Mouse (Mus musculus) liver, embryonic 13.5 days (tissue): ENCODE measurements around the gene Usp11. TPM values are rescaled to one million over a fixed set of nuclear protein-coding genes. Genes with fewer than 3 reads are reported as not detected.

Experiments used
- ATAC-seq: fragments of 200-750 bp; cut with Nextera tagmentation; 2 replicates; pipeline ENCODE4 v1.8.0; 2017; ENCODE audit warnings: low read depth, mild to moderate bottlenecking, moderate number of reproducible peaks, moderate library complexity
- DNase-seq: peaks from one replicate; pipeline ENCODE4 v3.0.0; 2022
- H3K27ac ChIP-seq: fragments of 300-500 bp; sonication (generic); 2 replicates; pipeline ENCODE4 v1.5.1; 2015; ENCODE audit warnings: moderate library complexity, mild to moderate bottlenecking, inconsistent platforms
- H3K27me3 ChIP-seq: fragments of 300-500 bp; sonication (generic); 2 replicates; pipeline ENCODE4 v1.6.1; 2015; ENCODE audit warnings: mild to moderate bottlenecking, inconsistent platforms
- H3K36me3 ChIP-seq: fragments of 300-500 bp; sonication (generic); 2 replicates; pipeline ENCODE4 v1.6.1; 2015; ENCODE audit warnings: mild to moderate bottlenecking, inconsistent platforms
- H3K4me1 ChIP-seq: fragments of 300-500 bp; sonication (generic); replicated peaks from 2 replicates; pipeline ENCODE4 v1.6.1; 2015; ENCODE audit warnings: inconsistent platforms
- H3K4me2 ChIP-seq: fragments of 300-500 bp; sonication (generic); 2 replicates; pipeline ENCODE4 v1.6.1; 2015; ENCODE audit warnings: inconsistent platforms, mild to moderate bottlenecking, moderate library complexity
- H3K4me3 ChIP-seq: fragments of 300-500 bp; sonication (generic); replicated peaks from 2 replicates; pipeline ENCODE4 v1.5.1; 2015; ENCODE audit warnings: mild to moderate bottlenecking, inconsistent platforms
- H3K9ac ChIP-seq: fragments of 300-500 bp; sonication (generic); 2 replicates; pipeline ENCODE4 v1.6.1; 2015; ENCODE audit warnings: mild to moderate bottlenecking, inconsistent platforms
- H3K9me3 ChIP-seq: fragments of 300-500 bp; sonication (generic); replicated peaks from 2 replicates; pipeline ENCODE4 v1.6.1; 2016; ENCODE audit warnings: inconsistent platforms
- WGBS: fragments of 180-500 bp; shearing (Covaris S2); methylation state at CpG from one replicate; pipeline ENCODE4 v1.1.7; 2015; ENCODE audit not compliant: insufficient replicate concordance; 5-methylcytosine and 5-hydroxymethylcytosine counted together
- polyA plus RNA-seq: library from polyadenylated mRNA; unstranded; fragments of >200 nt; fragmentation: Nextera tagmentation; extraction: Ambion mirVana; gene quantifications from 2 replicates; pipeline ENCODE4 v1.2.1, GENCODE M21; 2015

Usp11 gene
- polyA plus RNA-seq, result 7.3 and 8.7 TPM in 2 replicates

GRCm38 (mm10) chrX:20703741-20704290 lies at the start of gene Usp11:
Gene Usp11 (plus strand): TSS chrX:20703906.
- H3K36me3 ChIP-seq, result peaks cover 8% of the 10 kb centered on the region
- no peaks in the 10 kb centered on the region for H3K9me3 ChIP-seq
- ATAC-seq, result peak; percentile 22
- 15% methylated on average over 32 of the region's 32 CpGs for WGBS
- H3K4me1 ChIP-seq, result peaks cover 11% of the 10 kb centered on the region
- H3K4me3 ChIP-seq, result peak within 1 kb of the TSS; percentile 69
- peak within 1 kb of the TSS; percentile 75 for H3K4me2 ChIP-seq
- peak within 1 kb of the TSS; percentile 75 for H3K9ac ChIP-seq
- H3K27me3 ChIP-seq, result no peaks in the 10 kb centered on the region
- peak; percentile 12 for DNase-seq
- peak within 1 kb of the TSS; percentile 84 for H3K27ac ChIP-seq

GRCm38 (mm10) chrX:20657593-20657992 lies 46.1 kb upstream of the Usp11 start:
- Histone ChIP-seq H3K9ac (peak overlapping the region; percentile 74), H3K27me3 (no peaks in the 10 kb centered on the region), H3K4me3 (peak overlapping the region; percentile 64), H3K9me3 (no peaks in the 10 kb centered on the region), H3K4me1 (peaks cover 5% of the 10 kb centered on the region; the same call in 1 of the 2 replicates), H3K4me2 (peak overlapping the region; percentile 82), H3K27ac (no peak overlapping the region), H3K36me3 (no peaks in the 10 kb centered on the region)
- no peak for ATAC-seq
- WGBS, result 17% methylated on average over 5 of the region's 5 CpGs
- no peak for DNase-seq

- Histone ChIP-seq H3K9ac (peak within 1 kb of the TSS; percentile 74), H3K4me1 (peaks cover 5% of the 10 kb centered on the region; the same call in 1 of the 2 replicates), H3K27ac (peak within 1 kb of the TSS; percentile 69), H3K4me3 (peak within 1 kb of the TSS; percentile 64), H3K36me3 (no peaks in the 10 kb centered on the region), H3K4me2 (peak within 1 kb of the TSS; percentile 82), H3K9me3 (no peaks in the 10 kb centered on the region), H3K27me3 (no peaks in the 10 kb centered on the region)
- peak; percentile 77 for DNase-seq
- peak; percentile 78 for ATAC-seq
- whole genome bisulfite sequencing, result 8% methylated on average over 27 of the region's 27 CpGs
These were observed 45.6 kb upstream of the Usp11 start, which contains the start of gene Uba1 for GRCm38 (mm10) chrX:20658026-20658652. Gene Uba1 (plus strand): TSS chrX:20658326.

DNA sequence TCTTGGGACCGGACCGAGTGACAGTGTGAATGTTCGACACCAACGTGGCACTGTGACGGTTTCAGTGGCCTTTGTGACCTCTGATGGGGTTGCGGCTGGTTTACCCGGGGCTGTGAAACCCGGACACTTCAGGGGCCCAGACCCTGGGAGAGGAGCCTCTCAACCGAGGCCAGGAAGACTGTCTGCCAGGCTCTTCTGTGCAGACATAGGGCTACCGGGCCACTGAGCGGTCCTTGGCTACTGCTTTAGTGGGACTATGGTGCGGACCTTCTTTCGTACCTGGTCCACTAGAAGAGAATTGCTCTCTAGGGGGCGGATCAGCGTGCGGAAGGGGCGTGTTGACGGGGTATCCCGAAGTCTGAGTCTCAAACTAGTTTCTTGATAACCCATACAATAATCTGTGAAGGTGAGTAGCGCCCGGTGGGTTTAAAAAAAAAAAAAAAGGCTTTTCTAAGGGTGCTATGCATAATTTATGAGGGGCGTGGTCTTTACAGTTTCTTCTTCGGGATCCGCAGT lies 44.8 kb upstream of the Usp11 start:
- peak overlapping the region; percentile 69 for H3K27ac ChIP-seq
- peak overlapping the region; percentile 74 for H3K9ac ChIP-seq
- peaks cover 8% of the 10 kb centered on the region for H3K4me1 ChIP-seq
- H3K9me3 ChIP-seq, result no peaks in the 10 kb centered on the region
- ATAC-seq (peak; percentile 11; the same call in 1 of the 2 replicates), DNase-seq (peak; percentile 5)
- peak overlapping the region; percentile 82 for H3K4me2 ChIP-seq
- WGBS, result 12% methylated on average over 24 of the region's 24 CpGs
- H3K27me3 ChIP-seq, result no peaks in the 10 kb centered on the region
- H3K36me3 ChIP-seq, result no peaks in the 10 kb centered on the region
- peak overlapping the region; percentile 64 for H3K4me3 ChIP-seq

DNA sequence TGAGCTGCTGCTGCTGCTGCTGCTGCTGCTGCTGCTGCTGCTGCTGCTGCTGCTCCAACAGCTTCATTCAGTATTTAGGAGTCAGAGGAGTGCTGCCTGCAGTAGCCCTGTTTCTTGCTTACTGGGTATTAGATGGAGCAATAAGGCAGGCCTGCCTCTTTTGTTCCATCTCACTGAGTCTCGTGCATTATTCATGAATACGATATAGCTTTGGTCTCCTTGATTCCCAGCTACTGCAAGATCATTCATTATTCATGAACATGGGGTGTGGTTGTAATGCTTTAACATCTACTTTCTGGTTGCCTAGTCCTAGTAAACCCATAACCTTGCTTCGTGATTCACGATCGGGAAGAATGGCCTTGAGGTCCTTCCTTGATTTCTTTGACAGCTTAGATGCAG lies 41.4 kb upstream of the Usp11 start:
- peaks cover 32% of the 10 kb centered on the region for H3K4me1 ChIP-seq
- H3K9ac ChIP-seq, result no peak overlapping the region
- no peak overlapping the region for H3K4me2 ChIP-seq
- no peak for DNase-seq
- H3K27me3 ChIP-seq, result no peaks in the 10 kb centered on the region
- H3K27ac ChIP-seq, result peak overlapping the region; percentile 43
- WGBS, result 31% methylated on average over 5 of the region's 5 CpGs
- no peak for ATAC-seq
- H3K4me3 ChIP-seq, result peak overlapping the region; percentile 72; the same call in 1 of the 2 replicates
- peaks cover 8% of the 10 kb centered on the region for H3K36me3 ChIP-seq
- H3K9me3 ChIP-seq, result no peaks in the 10 kb centered on the region

DNA sequence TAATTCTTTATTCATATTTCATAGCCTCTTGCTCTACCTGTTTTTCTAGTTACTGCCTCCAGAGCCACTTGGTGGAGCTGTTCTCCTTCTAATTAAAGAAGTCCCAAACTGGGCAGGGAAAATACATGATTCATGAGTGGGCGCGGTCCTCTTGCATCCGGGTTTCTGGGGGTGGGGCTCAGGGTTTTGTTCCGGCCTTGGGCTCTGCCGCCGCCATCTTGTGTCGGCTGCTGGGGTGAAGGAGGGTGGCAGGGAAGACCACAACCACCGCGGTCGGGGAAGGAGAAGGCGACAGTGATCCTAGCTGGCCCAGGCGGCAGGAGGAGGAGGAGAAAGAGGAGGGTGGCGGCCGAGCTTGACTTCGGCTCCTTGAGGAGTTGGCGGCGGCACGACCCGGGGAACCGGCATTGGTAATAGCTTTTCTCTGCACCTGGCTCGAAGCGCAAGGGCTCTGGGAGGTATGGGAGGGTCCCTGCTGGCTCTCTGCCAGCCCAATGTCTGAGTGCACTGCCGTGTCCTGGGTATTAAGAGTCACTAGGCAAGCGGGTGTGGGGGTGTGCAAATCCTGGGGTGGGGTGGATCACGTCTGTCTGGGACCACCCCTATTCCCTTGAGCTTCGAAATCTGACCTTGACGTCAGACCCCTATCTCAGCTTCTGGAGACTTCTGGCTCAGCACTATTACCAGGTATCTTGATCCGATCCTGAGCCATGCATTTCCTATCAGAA lies 40.8 kb upstream of the Usp11 start:
- ATAC-seq, result peak; percentile 81
- 13% methylated on average over 28 of the region's 28 CpGs for WGBS

DNA sequence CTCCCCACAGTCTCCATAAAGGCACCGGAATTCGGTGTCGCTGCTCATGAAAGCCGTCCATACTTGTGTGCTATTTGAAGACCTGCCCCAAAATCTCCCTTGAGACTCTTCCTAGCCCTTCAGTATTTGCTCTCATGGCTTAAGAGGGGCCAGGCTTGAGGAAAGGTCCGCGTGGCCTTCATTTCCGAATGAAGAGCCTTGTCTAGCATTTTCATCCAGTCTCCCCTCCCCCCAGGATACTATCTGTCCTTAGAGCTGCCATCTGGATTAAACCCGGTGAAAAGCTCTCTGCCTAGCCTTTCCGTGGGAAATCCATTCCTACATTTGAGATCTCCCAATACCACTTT lies 40.3 kb upstream of the Usp11 start:
- Histone ChIP-seq H3K27me3 (no peaks in the 10 kb centered on the region), H3K4me3 (peak overlapping the region; percentile 72), H3K4me1 (peaks cover 32% of the 10 kb centered on the region), H3K27ac (peak overlapping the region; percentile 81), H3K9me3 (no peaks in the 10 kb centered on the region), H3K9ac (peak overlapping the region; percentile 84), H3K4me2 (peak overlapping the region; percentile 74), H3K36me3 (peaks cover 19% of the 10 kb centered on the region)
- DNase-seq (no peak), ATAC-seq (peak; percentile 12; the same call in 1 of the 2 replicates)
- 19% methylated on average over 9 of the region's 9 CpGs for WGBS

More for the DNA sequence above, 40.8 kb upstream of the Usp11 start:
- Histone ChIP-seq H3K36me3 (peaks cover 13% of the 10 kb centered on the region), H3K27me3 (no peaks in the 10 kb centered on the region), H3K27ac (peak overlapping the region; percentile 81), H3K4me3 (peak overlapping the region; percentile 72), H3K4me1 (peaks cover 32% of the 10 kb centered on the region), H3K4me2 (peak overlapping the region; percentile 74), H3K9me3 (no peaks in the 10 kb centered on the region), H3K9ac (peak overlapping the region; percentile 84)
- peak; percentile 82 for DNase-seq

GRCm38 (mm10) chrX:20687519-20688067 lies 16.1 kb upstream of the Usp11 start, which contains the start of gene Cdk16:
Gene Cdk16 (plus strand): TSS chrX:20687954.
- H3K27me3 ChIP-seq, result no peaks in the 10 kb centered on the region
- peaks cover 13% of the 10 kb centered on the region for H3K36me3 ChIP-seq
- peak within 1 kb of the TSS; percentile 80 for H3K4me2 ChIP-seq
- H3K4me1 ChIP-seq, result peaks cover 25% of the 10 kb centered on the region
- no peaks in the 10 kb centered on the region for H3K9me3 ChIP-seq
- peak within 1 kb of the TSS; percentile 90 for H3K27ac ChIP-seq
- ATAC-seq (peak; percentile 92), DNase-seq (peak; percentile 84)
- WGBS, result 10% methylated on average over 16 of the region's 16 CpGs
- H3K4me3 ChIP-seq, result peak within 1 kb of the TSS; percentile 81
- H3K9ac ChIP-seq, result peak within 1 kb of the TSS; percentile 94

GRCm38 (mm10) chrX:20688068-20688547 lies 15.6 kb upstream of the Usp11 start:
- H3K9ac ChIP-seq, result peak overlapping the region; percentile 94
- peak overlapping the region; percentile 81 for H3K4me3 ChIP-seq
- 7% methylated on average over 33 of the region's 33 CpGs for WGBS
- H3K36me3 ChIP-seq, result peaks cover 13% of the 10 kb centered on the region
- H3K4me1 ChIP-seq, result peaks cover 25% of the 10 kb centered on the region
- DNase-seq (peak; percentile 75), ATAC-seq (peak; percentile 85)
- no peaks in the 10 kb centered on the region for H3K9me3 ChIP-seq
- H3K27ac ChIP-seq, result peak overlapping the region; percentile 90
- peak overlapping the region; percentile 80 for H3K4me2 ChIP-seq
- H3K27me3 ChIP-seq, result no peaks in the 10 kb centered on the region

- Histone ChIP-seq H3K9me3 (no peaks in the 10 kb centered on the region), H3K27ac (peak overlapping the region; percentile 90), H3K4me2 (peak overlapping the region; percentile 80), H3K4me3 (peak overlapping the region; percentile 81), H3K4me1 (peaks cover 25% of the 10 kb centered on the region), H3K27me3 (no peaks in the 10 kb centered on the region), H3K9ac (peak overlapping the region; percentile 94), H3K36me3 (peaks cover 15% of the 10 kb centered on the region)
- DNase-seq (peak; percentile 52), ATAC-seq (peak; percentile 39)
- 7% methylated on average over 30 of the region's 35 CpGs for WGBS
These were observed 15.1 kb upstream of the Usp11 start for GRCm38 (mm10) chrX:20688615-20689014.
